Mouse (Mus musculus) megakaryocyte, adult 5-6 weeks (primary cell): ENCODE data around the gene Arid1a. TPM values are rescaled to one million over a fixed set of nuclear protein-coding genes. Genes with fewer than 3 reads are reported as not detected.
A peak's percentile ranks its signal among the peaks of the same experiment; 100 is the strongest.
"Not testable (repeated sequence)": the region's sequence is repeated elsewhere in the genome, so short reads cannot be mapped to it uniquely, and the experiment has no call there.

Source experiments
- ATAC-seq: 2 replicates; pipeline ENCODE4 v1.8.0; 2016; ENCODE audit warnings: mild to moderate bottlenecking, inconsistent platforms; ENCODE audit not compliant: poor library complexity, severe bottlenecking
- total RNA-seq, 2 experiments: library from RNA; stranded (forward) in 1 of 2; stranded (reverse) in 1 of 2; fragments of 153-499, 151-499 nt in 1 of 2; fragments of 221-1000, 200-1000 nt in 1 of 2; gene quantifications; 2 replicates each; pipeline versions ENCODE4 v1.2.3 to v1.2.4; 2015 to 2017

Arid1a gene
- total RNA-seq, 2 experiments from 2014 or later, result 29.7 to 95.9 TPM

DNA sequence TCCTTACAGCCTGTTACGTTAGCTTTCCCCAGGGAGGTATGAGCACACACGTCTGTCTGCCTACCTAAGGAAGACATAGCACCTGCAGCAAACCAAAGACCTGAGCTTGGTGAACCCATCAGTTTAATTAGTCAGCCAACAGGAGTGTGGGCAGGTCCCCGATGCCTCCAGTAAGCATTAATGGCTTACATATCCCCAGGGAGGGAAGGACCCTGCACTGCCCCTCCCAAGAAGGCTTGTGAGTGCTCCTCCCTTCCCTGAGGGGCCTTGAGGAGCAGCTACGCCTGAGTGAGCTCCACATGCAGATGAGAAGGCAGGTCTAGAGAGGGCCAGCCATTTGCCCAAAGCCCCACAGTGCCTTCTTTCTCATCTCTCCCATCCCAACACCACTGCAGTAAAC lies 100.3 kb downstream of the Arid1a start:
- no peak for ATAC-seq

DNA sequence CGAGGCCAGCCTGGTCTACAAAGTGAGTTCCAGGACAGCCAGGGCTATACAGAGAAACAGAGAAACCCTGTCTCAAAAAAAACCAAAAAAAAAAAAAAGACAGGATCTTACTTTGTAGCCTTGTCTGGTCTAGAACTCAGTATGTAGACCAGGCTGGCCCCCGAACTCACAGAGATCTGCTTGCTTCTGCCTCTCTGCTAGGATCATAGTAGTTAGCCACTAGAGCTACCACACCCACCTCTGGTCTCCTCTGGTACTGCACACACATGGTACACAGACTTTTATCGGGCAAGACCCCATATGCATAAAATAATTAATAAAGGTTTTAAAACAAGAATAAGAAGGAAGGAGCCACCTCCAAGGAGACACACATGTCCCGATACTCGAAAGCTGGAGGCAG lies 102.5 kb downstream of the Arid1a start:
- ATAC-seq, result not testable (repeated sequence)

DNA sequence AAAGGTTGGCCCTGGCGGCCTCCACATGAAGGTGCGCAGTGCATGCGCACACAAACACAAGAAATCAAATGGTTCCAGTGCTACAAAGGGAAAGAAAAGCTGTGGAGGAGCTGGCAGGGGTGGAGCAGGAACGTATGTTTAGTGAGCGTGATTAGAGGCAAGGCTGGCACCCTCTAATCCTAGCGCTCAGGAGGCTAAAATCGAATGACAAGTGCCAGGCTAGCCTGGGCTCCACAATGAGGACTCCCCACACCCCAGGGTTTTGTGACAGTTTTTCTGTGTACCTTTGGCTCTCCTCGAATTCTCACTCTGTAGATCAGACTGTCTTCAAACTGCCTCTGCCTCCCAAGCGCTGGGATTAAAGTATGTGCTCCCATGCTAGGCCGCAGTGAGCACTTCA lies 103.8 kb downstream of the Arid1a start:
- no peak for ATAC-seq

DNA sequence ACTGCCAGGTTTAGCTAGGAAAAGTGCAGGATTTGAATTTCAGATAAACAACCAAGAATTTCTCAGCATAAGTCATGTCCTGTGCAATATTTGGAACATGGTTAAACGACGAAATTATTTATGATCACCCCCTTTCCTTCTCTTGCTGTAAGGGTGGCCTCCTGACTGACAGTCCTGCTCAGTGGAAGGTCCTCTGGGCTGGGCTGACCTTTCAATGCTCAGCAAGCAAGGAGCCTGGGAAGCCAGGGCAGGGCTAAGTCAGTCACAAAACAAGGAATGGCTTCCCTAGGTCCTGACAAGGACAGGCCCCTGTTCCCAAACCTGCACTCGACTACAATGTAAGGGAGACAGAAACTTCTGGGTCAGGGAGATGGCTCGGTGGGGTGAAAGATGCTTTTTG lies 104.6 kb downstream of the Arid1a start:
- ATAC-seq, result no peak

DNA sequence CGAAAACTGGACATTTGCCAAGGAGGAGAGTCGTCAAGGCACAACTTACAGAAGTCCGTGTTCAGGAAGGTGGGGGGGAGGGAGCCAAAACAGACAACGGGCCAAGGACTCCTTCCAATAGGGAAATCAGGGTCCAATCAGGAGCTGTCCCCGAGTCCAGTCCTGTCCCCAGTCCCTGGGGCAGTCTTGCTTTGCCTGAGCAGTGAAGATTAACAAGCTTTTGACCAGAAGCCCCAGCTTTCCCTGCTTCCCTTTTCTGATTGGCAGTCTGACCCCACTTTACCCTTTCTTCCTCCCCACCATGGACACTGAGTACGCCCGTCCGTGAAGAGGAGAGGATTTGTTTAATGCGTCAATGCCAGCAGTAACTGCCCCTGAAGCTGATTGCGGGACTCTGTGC lies 105.1 kb downstream of the Arid1a start:
- peak; percentile 25; the same call in 1 of the 2 replicates for ATAC-seq

DNA sequence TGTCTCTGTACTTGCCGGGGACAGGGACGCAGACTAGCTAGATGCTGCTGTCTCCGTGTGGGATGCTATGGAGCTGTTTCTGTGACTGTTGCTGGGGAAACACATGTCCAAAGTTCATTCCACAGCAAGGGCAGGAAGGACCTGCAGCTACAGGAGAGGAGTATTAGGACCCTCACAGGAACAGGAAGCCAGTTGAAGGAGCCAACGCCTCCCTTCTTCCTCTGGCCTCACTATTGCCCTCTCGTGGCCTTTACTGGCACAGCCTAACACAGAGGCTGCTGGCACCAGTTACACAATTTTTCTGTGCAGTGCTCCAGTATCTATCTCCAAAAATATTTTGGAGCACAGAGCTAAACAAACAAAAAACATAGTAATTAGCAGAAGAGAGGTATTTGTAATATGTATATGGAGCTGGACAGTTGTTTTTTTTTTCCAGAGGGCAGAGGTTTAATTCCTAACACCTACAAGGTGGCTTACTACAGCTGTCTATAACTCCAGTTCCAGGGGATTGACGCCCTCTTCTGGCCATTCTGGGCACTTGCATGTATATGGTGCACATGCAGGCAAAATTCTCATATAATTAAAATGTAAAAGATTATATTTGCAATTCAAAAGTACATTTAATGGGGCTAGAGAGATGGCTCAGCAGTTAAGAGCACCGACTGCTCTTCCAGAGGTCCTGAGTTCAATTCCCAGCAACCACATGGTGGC lies 106.4 kb downstream of the Arid1a start, which contains the start of gene Zdhhc18:
TSS of gene Zdhhc18 (minus strand) at position 166 of the 711 bp plus-strand sequence.
- peak; percentile 99 for ATAC-seq

DNA sequence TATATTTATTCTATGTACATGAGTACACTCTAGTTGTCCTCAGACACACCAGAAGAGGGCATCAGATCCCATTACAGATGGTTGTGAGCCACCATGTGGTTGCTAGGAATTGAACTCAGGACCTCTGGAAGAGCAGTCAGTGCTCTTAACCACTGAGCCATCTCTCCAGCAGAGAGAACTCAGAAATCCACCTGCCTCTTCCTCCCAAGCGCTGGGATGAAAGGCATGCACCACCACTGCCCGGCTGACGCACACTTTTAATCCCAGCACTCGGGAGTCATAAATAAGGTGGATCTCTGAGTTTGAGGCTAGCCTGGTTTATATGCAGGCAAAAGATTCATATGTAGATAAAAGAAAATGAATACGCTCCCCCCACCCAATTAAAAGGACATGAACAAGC lies 107.1 kb downstream of the Arid1a start:
- ATAC-seq, result not testable (repeated sequence)

DNA sequence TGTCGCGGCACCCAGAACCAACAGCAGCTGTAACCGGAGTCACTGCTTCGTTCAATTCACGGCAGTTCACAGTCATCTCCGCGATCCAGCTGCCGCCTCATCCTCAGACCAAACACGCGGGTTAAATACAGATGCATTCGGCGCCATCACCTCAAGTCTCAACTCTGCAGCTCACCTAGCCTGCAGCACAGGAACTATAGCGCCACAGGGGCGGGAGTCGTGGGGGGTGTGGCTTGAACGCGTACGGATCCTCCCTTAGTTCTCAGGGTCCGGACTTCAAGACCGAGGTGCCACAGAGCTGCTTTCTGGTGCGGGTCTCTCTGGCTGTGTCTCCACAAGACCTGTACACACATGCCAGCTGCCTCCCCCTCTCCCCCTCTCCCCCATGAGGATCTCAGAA lies 110.9 kb downstream of the Arid1a start:
- ATAC-seq, result no peak

DNA sequence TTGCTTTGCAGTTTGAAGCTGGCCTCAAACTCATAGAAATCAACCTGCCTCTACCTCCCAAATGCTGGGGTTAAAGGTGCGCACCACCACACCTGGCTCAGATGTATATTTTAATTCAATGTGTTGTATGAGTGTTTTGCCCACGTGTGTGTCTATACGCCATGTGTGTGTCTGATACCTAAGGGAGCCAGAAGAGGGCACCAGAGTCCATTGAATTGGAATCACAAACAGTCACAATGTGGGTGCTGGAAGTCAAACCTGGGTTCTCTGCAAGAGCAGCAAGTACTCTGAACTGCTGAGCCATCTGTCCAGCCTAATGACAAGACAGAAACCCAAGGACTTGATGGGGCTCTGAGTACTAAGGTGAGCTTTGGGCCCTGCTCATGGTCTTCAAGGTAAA lies 111.4 kb downstream of the Arid1a start:
- ATAC-seq, result no peak

DNA sequence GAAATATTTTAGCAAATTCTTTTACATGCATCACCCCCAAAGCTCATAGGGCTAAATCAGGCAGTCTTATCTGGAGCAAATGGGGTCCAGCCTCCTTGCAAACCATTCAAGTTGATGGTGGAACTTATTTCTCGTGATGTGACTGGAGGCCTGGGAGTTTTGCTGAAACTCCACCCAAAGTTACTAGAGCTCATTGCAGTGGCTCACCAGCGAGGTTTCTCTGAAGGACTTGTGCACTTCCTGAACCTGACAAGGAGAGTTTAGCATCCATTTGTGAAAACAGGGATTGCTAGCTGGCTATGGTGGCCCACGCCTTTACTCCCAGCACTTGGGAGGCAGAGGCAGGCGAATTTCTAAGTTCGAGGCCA lies 122.5 kb downstream of the Arid1a start:
- no peak for ATAC-seq

DNA sequence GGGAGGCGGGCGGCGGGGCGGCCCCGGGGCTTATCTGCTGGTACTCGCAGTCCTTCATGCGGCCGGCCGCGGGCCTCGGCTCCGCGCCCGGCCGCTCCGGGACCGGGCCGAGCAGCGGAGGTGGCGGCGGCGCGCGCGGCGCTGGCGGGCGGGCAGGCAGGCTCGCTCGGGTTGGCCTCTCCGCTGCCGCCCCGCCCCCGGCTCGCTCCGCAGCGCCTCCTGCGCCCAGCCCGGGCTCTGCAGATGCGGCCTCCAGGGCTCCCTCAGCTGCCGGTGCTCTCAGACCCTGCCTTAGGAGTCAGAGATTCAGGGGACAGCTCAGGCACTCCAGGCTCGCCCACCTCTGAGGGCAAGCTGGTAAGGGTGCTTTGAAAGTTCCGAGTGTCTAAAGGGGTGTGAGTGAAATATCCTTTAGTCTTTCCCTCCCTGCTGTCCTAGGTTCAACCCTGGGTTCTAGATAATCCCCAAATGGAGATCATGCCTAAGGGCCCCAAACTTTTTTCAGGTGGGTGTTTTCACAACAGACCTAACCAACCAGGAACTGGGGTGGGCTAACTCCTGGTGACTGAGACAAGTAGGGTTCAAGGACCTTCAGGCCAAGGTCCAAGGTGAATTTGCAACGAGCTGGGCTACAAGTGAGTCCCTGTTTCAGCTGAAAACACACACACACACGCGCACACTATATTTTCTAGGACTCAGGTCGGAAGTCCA lies 123.1 kb downstream of the Arid1a start:
- peak; percentile 96 for ATAC-seq

DNA sequence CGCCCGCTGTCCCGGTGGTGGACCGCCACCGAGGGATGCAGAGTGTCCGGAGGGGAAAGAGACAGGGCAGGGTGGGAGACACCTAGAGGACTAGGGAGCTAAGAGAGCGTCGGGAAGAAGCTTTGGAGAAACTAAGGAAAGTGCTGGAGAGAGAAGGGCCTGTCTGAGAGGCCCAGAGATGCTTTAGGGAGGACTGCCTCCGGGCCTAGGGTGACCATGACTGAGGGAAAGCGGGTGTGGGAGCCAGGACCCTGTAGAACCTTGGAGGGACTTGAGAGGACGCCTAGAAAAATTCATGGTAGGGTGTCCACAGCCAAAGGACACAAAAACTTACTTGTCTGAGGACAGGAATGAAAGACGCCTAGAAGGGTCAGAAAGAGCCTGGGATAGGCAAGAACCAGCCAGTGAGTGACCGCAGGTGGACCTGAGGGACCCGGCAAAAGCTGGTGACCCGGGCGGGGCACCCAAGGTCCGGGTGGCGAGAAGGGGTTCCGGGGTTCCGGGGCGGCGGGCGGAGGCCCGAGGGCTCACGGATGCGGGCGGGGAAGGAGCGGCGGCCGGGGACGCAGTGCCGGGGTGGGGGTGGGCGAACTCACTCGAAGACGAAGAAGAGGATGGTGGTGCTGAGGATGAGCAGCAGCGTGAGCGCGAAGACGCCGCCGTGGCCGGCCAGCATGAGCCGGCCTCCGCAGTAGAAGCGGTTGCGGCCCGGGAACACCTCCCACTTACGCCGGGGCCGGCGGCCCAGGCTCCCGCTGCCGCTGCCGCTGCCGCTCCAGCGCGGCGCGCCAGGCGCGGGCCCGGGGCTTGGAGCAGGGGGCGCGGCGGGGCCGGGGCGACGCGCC lies 123.9 kb downstream of the Arid1a start:
- no peak for ATAC-seq

DNA sequence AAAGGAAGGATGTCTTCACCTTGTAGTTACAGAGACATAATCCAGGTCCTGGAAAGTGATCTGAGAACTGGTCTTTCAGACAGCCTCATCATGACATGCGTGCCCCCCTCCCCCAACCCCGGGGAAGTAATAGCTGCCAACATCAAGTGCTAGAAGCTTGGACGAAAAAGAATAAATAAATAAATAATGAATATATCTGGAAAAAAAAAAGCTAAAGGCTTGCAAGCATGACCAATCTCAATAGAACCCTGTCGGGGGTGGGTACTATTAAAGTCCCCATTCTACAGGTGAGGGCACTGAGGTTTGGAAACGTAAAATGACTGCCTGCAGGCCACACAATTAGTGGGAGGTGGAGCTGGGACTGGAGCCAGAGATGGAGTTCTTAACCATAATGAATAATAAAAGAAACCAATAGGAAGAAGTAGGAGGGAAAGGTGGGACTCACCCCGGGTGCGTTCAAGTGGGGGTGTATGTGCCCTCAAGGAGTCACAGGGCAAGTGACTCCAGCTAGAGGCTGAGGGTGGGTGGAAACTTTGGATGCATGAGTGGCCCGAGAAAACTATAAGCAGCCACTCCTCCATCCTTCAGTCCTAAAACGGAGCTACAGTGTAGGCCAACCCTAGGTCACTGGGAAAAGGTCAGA lies 124.7 kb downstream of the Arid1a start:
- no peak for ATAC-seq

DNA sequence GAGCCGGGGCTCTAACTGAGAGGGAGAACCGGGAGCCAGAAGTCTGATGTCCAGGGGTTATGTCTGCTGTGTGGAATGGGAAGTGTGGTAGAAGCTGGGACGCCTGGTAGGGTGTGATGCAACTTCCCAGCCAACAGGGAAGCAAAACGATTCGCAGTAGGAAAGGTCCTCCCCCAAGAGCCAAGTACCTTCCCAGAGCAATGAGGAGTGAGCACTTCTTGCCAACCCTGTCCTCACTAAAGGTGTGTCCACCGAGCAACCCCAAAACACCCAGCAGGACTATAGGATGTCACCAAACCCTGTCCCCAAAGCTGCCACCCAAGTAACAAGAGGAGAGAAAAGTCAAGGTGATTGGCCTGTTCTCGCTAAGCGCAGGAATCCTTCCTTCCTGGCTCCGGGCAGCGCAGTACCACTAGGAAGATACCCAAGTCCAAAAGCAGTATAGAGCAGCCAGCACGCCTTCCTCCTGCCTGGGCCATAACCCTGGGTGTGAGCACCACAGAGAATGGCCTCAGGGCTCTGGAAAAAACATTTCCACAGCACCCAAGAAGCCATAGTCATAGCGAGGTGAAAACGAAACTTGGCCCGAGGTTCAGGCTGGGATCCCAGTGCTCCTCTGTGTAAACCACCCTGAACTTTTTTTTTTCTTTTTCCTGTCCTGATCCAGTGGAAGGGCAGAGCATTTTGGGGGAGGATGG lies 125.3 kb downstream of the Arid1a start:
- peak; percentile 46 for ATAC-seq

DNA sequence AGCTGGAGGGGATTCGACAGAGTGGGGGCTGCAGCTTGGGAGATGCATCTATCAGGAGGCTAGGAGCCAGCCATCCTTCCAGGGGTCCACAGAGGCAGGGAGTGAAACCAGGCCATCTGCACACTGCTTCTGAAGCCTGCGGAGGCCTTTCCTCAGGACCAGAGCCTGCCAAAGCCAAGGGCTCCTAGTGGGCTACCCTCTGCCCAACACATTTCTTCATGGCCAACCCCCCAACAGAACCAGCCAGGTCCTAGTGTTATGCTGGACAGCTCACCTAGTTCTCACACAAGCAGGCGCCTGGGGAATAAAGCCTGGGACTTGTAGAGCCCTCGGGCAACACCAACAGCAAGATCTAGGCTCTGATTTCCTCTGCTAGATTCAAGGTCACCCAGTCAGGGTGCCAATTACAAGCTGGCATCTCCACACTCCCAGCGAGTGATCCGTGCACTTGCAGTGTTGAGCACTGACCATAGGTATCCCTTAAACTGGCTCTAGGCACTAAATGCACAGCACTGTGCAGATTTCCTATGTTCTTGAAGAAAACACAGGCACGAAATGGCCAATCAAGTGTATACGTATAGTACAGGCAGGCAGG lies 126.1 kb downstream of the Arid1a start:
- no peak for ATAC-seq

DNA sequence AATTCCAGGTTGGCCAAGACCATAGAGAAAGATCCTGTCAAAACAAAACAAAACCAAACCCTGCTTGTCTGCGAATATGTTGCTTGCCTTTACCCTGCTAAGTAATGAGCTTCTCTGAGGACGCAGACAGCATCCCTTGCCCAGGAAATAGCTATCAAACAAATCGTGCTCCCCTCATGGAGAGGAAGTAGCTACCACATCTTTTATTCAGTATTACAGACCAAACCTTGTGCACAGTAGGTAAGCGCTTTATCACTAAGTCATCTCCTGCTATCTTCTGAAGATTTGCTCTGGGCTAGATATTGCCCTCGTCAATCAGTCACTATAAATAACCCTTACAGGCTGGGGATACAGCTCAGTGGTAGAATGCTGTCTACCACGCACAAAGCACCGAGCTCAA lies 127.4 kb downstream of the Arid1a start:
- no peak for ATAC-seq
